Mouse (Mus musculus) kidney, postnatal 0 days (tissue): ENCODE results near the gene Ms4a6c. TPM values are rescaled to one million over a fixed set of nuclear protein-coding genes. Genes with fewer than 3 reads are reported as not detected.
"Not testable (repeated sequence)": the region's sequence is repeated elsewhere in the genome, so short reads cannot be mapped to it uniquely, and the experiment has no call there.

Source experiments
- ATAC-seq: fragments of 200-750 bp; cut with Nextera tagmentation; replicated peaks from 2 replicates; pipeline ENCODE4 v1.8.0; 2017; ENCODE audit warnings: low read depth, moderate number of reproducible peaks, moderate TSS enrichment, moderate library complexity; ENCODE audit not compliant: low FRiP score
- DNase-seq: peaks from one replicate; pipeline ENCODE4 v3.0.0-alpha.2; 2016; ENCODE audit warnings: low spot score
- H3K27ac ChIP-seq: fragments of 300-500 bp; sonication (generic); 2 replicates; pipeline ENCODE4 v1.5.1; 2014; ENCODE audit warnings: mild to moderate bottlenecking
- H3K27me3 ChIP-seq: fragments of 300-500 bp; sonication (generic); 2 replicates; pipeline ENCODE4 v1.6.1; 2014; ENCODE audit warnings: low read length, mixed read lengths; ENCODE audit not compliant: insufficient read depth
- H3K36me3 ChIP-seq: fragments of 300-500 bp; sonication (generic); 2 replicates; pipeline ENCODE4 v1.6.1; 2014; ENCODE audit warnings: low read length, mixed read lengths; ENCODE audit not compliant: insufficient read depth
- H3K4me1 ChIP-seq: fragments of 300-500 bp; sonication (generic); replicated peaks from 2 replicates; pipeline ENCODE4 v1.6.1; 2014; ENCODE audit warnings: antibody characterized with exemption, low read length, mixed read lengths; ENCODE audit not compliant: insufficient read depth
- H3K4me2 ChIP-seq: fragments of 300-500 bp; sonication (generic); 2 replicates; pipeline ENCODE4 v1.6.1; 2014; ENCODE audit warnings: mild to moderate bottlenecking, low read length, moderate library complexity, mixed read lengths
- H3K4me3 ChIP-seq: fragments of 300-500 bp; sonication (generic); replicated peaks from 2 replicates; pipeline ENCODE4 v1.5.1; 2014; ENCODE audit warnings: low read depth, low read length
- H3K9ac ChIP-seq: fragments of 300-500 bp; sonication (generic); 2 replicates; pipeline ENCODE4 v1.6.1; 2014; ENCODE audit warnings: low read depth, low read length
- H3K9me3 ChIP-seq: fragments of 300-500 bp; sonication (generic); replicated peaks from 2 replicates; pipeline ENCODE4 v1.6.1; 2016; ENCODE audit warnings: low read length, inconsistent platforms, mixed read lengths
- CTCF ChIP-seq: IDR thresholded peaks from 2 replicates; pipeline ENCODE4 v1.5.1; 2016; ENCODE audit warnings: antibody characterized with exemption, low read depth, mild to moderate bottlenecking, moderate library complexity
- WGBS: fragments of 180-500 bp; shearing (Covaris S2); extraction: QIAGEN DNeasy Blood & Tissue Kit; methylation state at CpG from one replicate; pipeline ENCODE4 v1.1.7; 2014; 5-methylcytosine and 5-hydroxymethylcytosine counted together
- polyA plus RNA-seq: library from polyadenylated mRNA; unstranded; fragments of >200 nt; fragmentation: Nextera tagmentation; extraction: Ambion mirVana; gene quantifications from 2 replicates; pipeline ENCODE4 v1.2.1, GENCODE M21; 2015

The Ms4a6c gene
- polyA plus RNA-seq, 1 experiment from 2014 or later, result 7.4 TPM

DNA sequence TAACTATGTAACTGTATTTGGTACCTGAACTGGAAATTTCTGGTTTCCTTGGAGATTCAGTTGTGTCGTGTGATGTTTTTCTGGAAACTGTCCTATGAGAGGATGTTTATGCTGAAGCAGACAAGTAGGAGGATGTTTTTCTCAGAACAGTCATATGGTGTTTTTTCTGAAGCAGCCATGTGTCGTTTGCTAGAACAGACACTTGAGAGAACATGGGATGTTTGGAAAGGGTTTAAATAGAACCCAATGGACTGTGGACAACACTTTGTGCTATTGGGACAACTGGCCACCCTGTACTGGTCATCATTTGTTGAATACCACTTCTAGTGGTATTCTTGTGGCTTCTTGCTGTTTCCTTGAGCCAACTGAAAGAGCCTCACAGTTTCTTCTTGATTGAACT lies 16.6 kb downstream of the Ms4a6c start, which contains the start of gene Gm8369:
TSS of gene Gm8369 (plus strand) at position 193 of the 400 bp plus-strand sequence.
- H3K4me1 ChIP-seq, result no peaks in the 10 kb centered on the region
- no peak within 1 kb of the TSS for H3K9ac ChIP-seq
- TF ChIP-seq CTCF, result no peak
- H3K4me2 ChIP-seq, result no peak within 1 kb of the TSS
- DNase-seq (no peak), ATAC-seq (no peak)
- H3K9me3 ChIP-seq, result no peaks in the 10 kb centered on the region
- no peak within 1 kb of the TSS for H3K4me3 ChIP-seq
- WGBS, result 72% methylated on average over 2 of the region's 2 CpGs
- H3K27me3 ChIP-seq, result no peaks in the 10 kb centered on the region
- H3K36me3 ChIP-seq, result no peaks in the 10 kb centered on the region
- H3K27ac ChIP-seq, result no peak within 1 kb of the TSS

DNA sequence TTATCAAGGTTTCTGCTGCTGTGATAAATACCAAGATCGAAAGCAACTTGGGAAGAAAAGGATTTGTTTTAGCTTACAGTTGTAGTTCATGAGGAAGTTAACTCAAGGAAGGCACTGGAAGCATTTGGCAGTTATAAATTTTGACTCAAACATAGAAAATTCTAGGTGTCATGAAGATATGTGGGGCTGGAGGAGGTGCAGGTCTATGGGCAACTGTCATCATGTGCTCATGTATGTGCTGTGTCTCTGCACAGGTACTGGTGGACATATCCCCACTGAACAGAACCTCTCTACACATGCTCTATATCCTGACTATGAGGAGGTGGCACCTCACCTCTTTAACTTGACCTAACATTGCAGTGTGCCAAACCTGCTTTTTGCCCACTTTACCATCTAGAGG lies 17.4 kb downstream of the Ms4a6c start:
- no peak for TF ChIP-seq CTCF
- Histone ChIP-seq H3K4me3 (no peak overlapping the region), H3K4me2 (no peak overlapping the region), H3K9me3 (no peaks in the 10 kb centered on the region), H3K27ac (no peak overlapping the region), H3K27me3 (no peaks in the 10 kb centered on the region), H3K9ac (no peak overlapping the region), H3K36me3 (no peaks in the 10 kb centered on the region), H3K4me1 (no peaks in the 10 kb centered on the region)
- WGBS, result 88% methylated on average over 1 of the region's 1 CpGs
- ATAC-seq (no peak), DNase-seq (no peak)

DNA sequence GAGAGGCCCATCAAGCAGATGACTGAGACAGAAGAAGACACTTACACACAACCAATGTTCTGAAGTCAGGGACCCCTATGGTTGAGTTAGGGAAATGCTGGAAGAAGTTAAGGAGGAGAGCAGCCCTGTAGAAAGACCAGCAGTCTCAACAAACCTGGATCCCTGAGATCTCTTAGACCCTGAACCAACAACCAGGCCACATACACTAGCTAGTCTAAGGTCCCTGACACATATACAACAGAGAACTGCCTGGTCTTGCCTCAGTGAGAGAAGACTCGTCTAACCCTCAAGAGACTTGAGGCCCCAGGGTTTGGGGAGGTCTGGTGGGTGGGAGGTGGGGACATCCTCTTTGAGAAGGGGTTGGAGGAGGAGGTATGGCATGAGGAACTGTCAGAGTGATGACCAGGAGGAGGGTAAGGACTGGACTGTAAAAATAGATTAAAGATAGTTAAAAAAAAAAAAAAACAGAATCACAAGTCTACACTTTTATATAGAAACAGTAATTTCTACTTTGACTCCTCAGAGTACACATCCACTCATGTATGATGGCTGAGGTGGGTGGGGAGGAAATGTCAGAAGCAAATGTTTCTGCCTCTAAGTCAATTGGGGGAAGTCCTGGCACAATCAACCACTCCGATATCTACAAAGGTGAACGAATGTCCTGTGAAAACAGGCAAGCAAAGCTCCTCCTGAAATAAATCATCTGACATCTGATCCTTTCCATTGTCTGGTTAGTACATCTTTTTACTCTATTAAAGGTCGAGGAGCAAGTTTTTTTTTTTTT lies 22.4 kb downstream of the Ms4a6c start:
- no peak for TF ChIP-seq CTCF
- H3K4me2 ChIP-seq, result no peak overlapping the region
- no peak overlapping the region for H3K27ac ChIP-seq
- WGBS, result 47% methylated on average over 4 of the region's 4 CpGs
- H3K9me3 ChIP-seq, result no peaks in the 10 kb centered on the region
- no peaks in the 10 kb centered on the region for H3K27me3 ChIP-seq
- ATAC-seq, result no peak
- no peak for DNase-seq
- H3K4me1 ChIP-seq, result no peaks in the 10 kb centered on the region
- H3K4me3 ChIP-seq, result no peak overlapping the region
- no peak overlapping the region for H3K9ac ChIP-seq
- H3K36me3 ChIP-seq, result no peaks in the 10 kb centered on the region

DNA sequence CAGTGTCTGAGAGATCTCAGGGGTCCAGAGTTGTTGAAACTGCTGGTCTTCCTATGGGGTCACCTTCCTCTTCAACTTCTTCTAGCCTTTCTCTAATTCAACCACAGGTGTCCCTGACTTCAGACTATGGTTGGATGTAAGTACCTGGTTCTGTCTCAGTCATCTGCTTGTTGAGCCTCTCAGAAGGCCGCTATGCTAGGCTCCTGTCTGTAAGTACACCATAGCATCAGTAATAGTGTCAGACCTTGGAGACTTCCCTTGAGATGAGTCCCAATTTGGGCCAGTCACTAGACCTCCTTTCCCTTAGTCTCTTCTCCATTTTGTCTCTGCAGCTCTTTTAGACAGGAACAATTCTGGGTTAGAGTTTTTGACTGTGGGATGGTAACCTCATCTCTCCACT lies 23.5 kb downstream of the Ms4a6c start:
- H3K4me1 ChIP-seq, result no peaks in the 10 kb centered on the region
- no peak overlapping the region for H3K4me2 ChIP-seq
- DNase-seq (no peak), ATAC-seq (no peak)
- H3K9ac ChIP-seq, result no peak overlapping the region
- no peak for TF ChIP-seq CTCF
- 81% methylated on average over 1 of the region's 1 CpGs for WGBS
- H3K27ac ChIP-seq, result no peak overlapping the region
- H3K4me3 ChIP-seq, result no peak overlapping the region
- no peaks in the 10 kb centered on the region for H3K9me3 ChIP-seq
- no peaks in the 10 kb centered on the region for H3K27me3 ChIP-seq
- no peaks in the 10 kb centered on the region for H3K36me3 ChIP-seq

DNA sequence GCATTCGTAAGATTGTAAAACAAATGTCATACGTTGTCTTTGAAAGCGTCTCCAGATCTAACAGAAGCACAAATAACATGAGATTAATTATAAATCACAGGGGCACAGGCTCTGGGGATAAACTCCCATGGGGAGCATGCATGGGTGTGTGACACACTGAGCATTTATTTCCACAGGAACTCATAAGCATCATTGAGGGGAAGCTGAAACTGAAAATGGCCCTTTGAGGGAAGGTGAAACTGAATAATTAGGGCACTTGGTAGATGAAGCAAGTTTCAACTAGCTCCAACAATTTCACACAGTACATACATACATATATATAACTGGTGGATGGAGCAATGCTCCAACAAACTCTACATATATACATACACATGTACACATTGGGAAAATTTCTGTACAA lies 25.4 kb downstream of the Ms4a6c start:
- no peaks in the 10 kb centered on the region for H3K4me1 ChIP-seq
- H3K9me3 ChIP-seq, result no peaks in the 10 kb centered on the region
- H3K27me3 ChIP-seq, result no peaks in the 10 kb centered on the region
- H3K4me3 ChIP-seq, result no peak overlapping the region
- DNase-seq (no peak), ATAC-seq (no peak)
- no peak overlapping the region for H3K9ac ChIP-seq
- H3K4me2 ChIP-seq, result no peak overlapping the region
- no peak overlapping the region for H3K27ac ChIP-seq
- WGBS, result 87% methylated on average over 3 of the region's 3 CpGs
- no peaks in the 10 kb centered on the region for H3K36me3 ChIP-seq
- no peak for TF ChIP-seq CTCF

DNA sequence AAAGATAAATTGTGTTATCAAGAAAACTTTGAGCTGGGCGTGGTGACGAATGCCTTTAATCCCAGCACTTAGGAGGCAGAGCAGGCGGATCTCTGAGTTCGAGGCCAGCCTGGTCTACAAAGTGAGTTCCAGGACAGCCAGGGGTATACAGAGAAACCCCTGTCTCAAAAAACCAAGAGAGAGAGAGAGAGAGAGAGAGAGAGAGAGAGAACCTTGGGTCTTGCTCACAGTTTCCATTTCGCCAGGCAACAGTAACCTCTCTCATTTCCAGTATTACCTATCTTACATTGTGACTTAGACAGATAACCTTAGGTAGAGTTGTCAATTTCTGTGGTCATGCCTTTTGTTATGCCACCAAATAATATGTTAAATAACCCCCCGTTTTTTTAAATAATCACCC lies 27.2 kb downstream of the Ms4a6c start:
- 91% methylated on average over 6 of the region's 6 CpGs for WGBS
- no peaks in the 10 kb centered on the region for H3K27me3 ChIP-seq
- H3K4me2 ChIP-seq, result no peak overlapping the region
- DNase-seq (no peak), ATAC-seq (no peak)
- H3K27ac ChIP-seq, result no peak overlapping the region
- no peak for TF ChIP-seq CTCF
- H3K36me3 ChIP-seq, result no peaks in the 10 kb centered on the region
- no peak overlapping the region for H3K4me3 ChIP-seq
- H3K4me1 ChIP-seq, result no peaks in the 10 kb centered on the region
- H3K9ac ChIP-seq, result no peak overlapping the region
- H3K9me3 ChIP-seq, result no peaks in the 10 kb centered on the region

DNA sequence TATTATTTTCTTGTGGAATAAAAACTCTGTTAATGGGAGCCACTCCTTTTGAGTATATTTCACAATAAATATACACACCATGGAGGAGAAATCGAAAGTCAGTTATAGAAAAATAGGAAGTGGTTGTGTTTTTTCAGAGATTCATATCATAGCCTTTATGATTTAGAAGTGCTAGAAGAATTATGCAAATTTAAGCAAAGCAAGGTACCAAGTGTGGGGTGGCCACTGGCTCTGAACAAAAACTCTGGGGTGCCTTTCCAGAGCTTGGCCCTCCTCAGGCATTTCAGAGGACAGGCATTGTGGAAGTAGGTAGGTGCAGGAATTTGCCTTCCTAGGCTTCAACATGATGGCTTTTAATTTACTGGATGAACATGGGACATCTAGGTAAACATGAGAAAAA lies 28.1 kb downstream of the Ms4a6c start:
- not testable (repeated sequence) for ATAC-seq, H3K9ac ChIP-seq

More for the DNA sequence above, 28.1 kb downstream of the Ms4a6c start:
- H3K27me3 ChIP-seq, H3K4me1 ChIP-seq, H3K27ac ChIP-seq, H3K4me2 ChIP-seq, H3K36me3 ChIP-seq, H3K4me3 ChIP-seq, H3K9me3 ChIP-seq, DNase-seq: not testable (repeated sequence)
- 76% methylated on average over 1 of the region's 1 CpGs for WGBS
